Mouse (Mus musculus): ENCODE data around the gene Prss53. TPM values are rescaled to one million over a fixed set of nuclear protein-coding genes. Genes with fewer than 3 reads are reported as not detected.

The Prss53 gene
- polyA plus RNA-seq, 1 experiment = 1.6 TPM

- peaks cover 3% of the 10 kb centered on the region; the same call in 1 of the 2 replicates for H3K4me1 ChIP-seq (ENCODE audit: control insufficient read depth, insufficient read depth, insufficient read length, low read length)
- WGBS = 5% methylated on average over 4 of the region's 4 CpGs
- H3K4me3 ChIP-seq (ENCODE audit: low read depth, low read length) = peak overlapping the region; percentile 96
- TF ChIP-seq POLR2A (IDR thresholded peaks at IDR 0.05; ENCODE audit: low read depth, low read length) (no peak), CTCF (IDR thresholded peaks at IDR 0.05; ENCODE audit: extremely low read depth, insufficient read length, insufficient replicate concordance, low read depth, low read length) (no peak)
- H3K36me3 ChIP-seq (ENCODE audit: control insufficient read depth, insufficient read depth, low read length) = peaks cover 13% of the 10 kb centered on the region
- H3K27me3 ChIP-seq (ENCODE audit: control insufficient read depth, insufficient read depth, low read length) = no peaks in the 10 kb centered on the region
- no peak overlapping the region for H3K27ac ChIP-seq (ENCODE audit: insufficient read depth, low read depth, low read length)
These were observed 22.2 kb upstream of the Prss53 start for GRCm38 (mm10) chr7:127912938-127913337.

- Histone ChIP-seq H3K27me3 (ENCODE audit: control insufficient read depth, insufficient read depth, low read length) (no peaks in the 10 kb centered on the region), H3K27ac (ENCODE audit: insufficient read depth, low read depth, low read length) (peak within 1 kb of the TSS; percentile 80), H3K4me1 (ENCODE audit: control insufficient read depth, insufficient read depth, insufficient read length, low read length) (peaks cover 3% of the 10 kb centered on the region; the same call in 1 of the 2 replicates), H3K36me3 (ENCODE audit: control insufficient read depth, insufficient read depth, low read length) (peaks cover 17% of the 10 kb centered on the region), H3K4me3 (ENCODE audit: low read depth, low read length) (peak within 1 kb of the TSS; percentile 96)
- TF ChIP-seq POLR2A (IDR thresholded peaks at IDR 0.05; ENCODE audit: low read depth, low read length) (peak; percentile 57), CTCF (IDR thresholded peaks at IDR 0.05; ENCODE audit: extremely low read depth, insufficient read length, insufficient replicate concordance, low read depth, low read length) (no peak)
- under 1% methylated on average over 40 of the region's 40 CpGs for WGBS
These were observed 21.6 kb upstream of the Prss53 start, which contains the start of gene Kat8 for GRCm38 (mm10) chr7:127912190-127912871. TSS of gene Kat8 (plus strand) at chr7:127912516.

- H3K4me3 ChIP-seq (ENCODE audit: low read depth, low read length) = no peak overlapping the region
- H3K4me1 ChIP-seq (ENCODE audit: control insufficient read depth, insufficient read depth, insufficient read length, low read length) = peaks cover 10% of the 10 kb centered on the region
- no peak overlapping the region for H3K27ac ChIP-seq (ENCODE audit: insufficient read depth, low read depth, low read length)
- TF ChIP-seq POLR2A (IDR thresholded peaks at IDR 0.05; ENCODE audit: low read depth, low read length) (no peak), CTCF (IDR thresholded peaks at IDR 0.05; ENCODE audit: extremely low read depth, insufficient read length, insufficient replicate concordance, low read depth, low read length) (no peak)
- WGBS = 72% methylated on average over 4 of the region's 4 CpGs
- no peaks in the 10 kb centered on the region for H3K27me3 ChIP-seq (ENCODE audit: control insufficient read depth, insufficient read depth, low read length)
- peaks cover 24% of the 10 kb centered on the region for H3K36me3 ChIP-seq (ENCODE audit: control insufficient read depth, insufficient read depth, low read length)
These were observed 17.9 kb upstream of the Prss53 start for GRCm38 (mm10) chr7:127908656-127909055.

GRCm38 (mm10) chr7:127907939-127908338, 17.2 kb upstream of the Prss53 start:
- whole genome bisulfite sequencing = 92% methylated on average over 12 of the region's 12 CpGs

GRCm38 (mm10) chr7:127903971-127904796, 13.4 kb upstream of the Prss53 start, which contains the start of gene Bckdk:
TSS of gene Bckdk (plus strand) at chr7:127904082.
- no peaks in the 10 kb centered on the region for H3K27me3 ChIP-seq (ENCODE audit: control insufficient read depth, insufficient read depth, low read length)
- H3K36me3 ChIP-seq (ENCODE audit: control insufficient read depth, insufficient read depth, low read length) = peaks cover 22% of the 10 kb centered on the region
- TF ChIP-seq CTCF (IDR thresholded peaks at IDR 0.05; ENCODE audit: extremely low read depth, insufficient read length, insufficient replicate concordance, low read depth, low read length) = no peak
- peak; percentile 64 for TF ChIP-seq POLR2A (IDR thresholded peaks at IDR 0.05; ENCODE audit: low read depth, low read length)
- WGBS = 5% methylated on average over 38 of the region's 38 CpGs
- peak within 1 kb of the TSS; percentile 94 for H3K4me3 ChIP-seq (ENCODE audit: low read depth, low read length)
- H3K4me1 ChIP-seq (ENCODE audit: control insufficient read depth, insufficient read depth, insufficient read length, low read length) = peaks cover 15% of the 10 kb centered on the region
- H3K27ac ChIP-seq (ENCODE audit: insufficient read depth, low read depth, low read length) = peak within 1 kb of the TSS; percentile 36

More at GRCm38 (mm10) chr7:127907939-127908338, 17.2 kb upstream of the Prss53 start:
- peaks cover 6% of the 10 kb centered on the region for H3K4me1 ChIP-seq (ENCODE audit: control insufficient read depth, insufficient read depth, insufficient read length, low read length)
- no peak overlapping the region for H3K27ac ChIP-seq (ENCODE audit: insufficient read depth, low read depth, low read length)
- TF ChIP-seq POLR2A (IDR thresholded peaks at IDR 0.05; ENCODE audit: low read depth, low read length) = no peak
- TF ChIP-seq CTCF (IDR thresholded peaks at IDR 0.05; ENCODE audit: extremely low read depth, insufficient read length, insufficient replicate concordance, low read depth, low read length) = no peak
- no peaks in the 10 kb centered on the region for H3K27me3 ChIP-seq (ENCODE audit: control insufficient read depth, insufficient read depth, low read length)
- no peak overlapping the region for H3K4me3 ChIP-seq (ENCODE audit: low read depth, low read length)
- H3K36me3 ChIP-seq (ENCODE audit: control insufficient read depth, insufficient read depth, low read length) = peaks cover 24% of the 10 kb centered on the region

- Histone ChIP-seq H3K27me3 (ENCODE audit: control insufficient read depth, insufficient read depth, low read length) (no peaks in the 10 kb centered on the region), H3K27ac (ENCODE audit: insufficient read depth, low read depth, low read length) (no peak overlapping the region)
These were observed 11.0 kb upstream of the Prss53 start for GRCm38 (mm10) chr7:127901772-127902171.

More at GRCm38 (mm10) chr7:127901772-127902171, 11.0 kb upstream of the Prss53 start:
- H3K4me3 ChIP-seq (ENCODE audit: low read depth, low read length) = no peak overlapping the region
- H3K36me3 ChIP-seq (ENCODE audit: control insufficient read depth, insufficient read depth, low read length) = 0 out of 2 replicates have a peak, but pooled peaks cover 3% of the 10 kb centered on the region
- peaks cover 16% of the 10 kb centered on the region for H3K4me1 ChIP-seq (ENCODE audit: control insufficient read depth, insufficient read depth, insufficient read length, low read length)
- TF ChIP-seq POLR2A (IDR thresholded peaks at IDR 0.05; ENCODE audit: low read depth, low read length) (no peak), CTCF (IDR thresholded peaks at IDR 0.05; ENCODE audit: extremely low read depth, insufficient read length, insufficient replicate concordance, low read depth, low read length) (no peak)
- 73% methylated on average over 2 of the region's 2 CpGs for WGBS

Measured in small intestine, adult 2 months (tissue).